Mouse (Mus musculus) Patski (cell line): Measurements from ENCODE around the gene Tmem81. TPM values are rescaled to one million over a fixed set of nuclear protein-coding genes. Genes with fewer than 3 reads are reported as not detected.

Source experiments
- ATAC-seq: fragments of 100-300 bp; one replicate; pipeline ENCODE4 v1.8.0; 2021
- CTCF ChIA-PET: fragments of 350-600 bp; sonication (Branson Sonifier 250); formaldehyde crosslinking; loops from one replicate; lab custom pipeline; 2022; ENCODE audit warnings: inconsistent platforms; lab: Charles Lee
- POLR2A ChIA-PET: fragments of 350-600 bp; sonication (Branson Sonifier 250); formaldehyde crosslinking; loops from one replicate; lab custom pipeline; 2022; ENCODE audit warnings: antibody characterized with exemption, inconsistent platforms; lab: Charles Lee
- DNase-seq: peaks from one replicate; pipeline ENCODE4 v3.0.0-alpha.2; 2011; ENCODE audit warnings: low read depth, low spot score
- H3K27me3 ChIP-seq: fragments of 371-371 bp; one replicate; pipeline ENCODE4 v1.5.1; 2021
- CTCF ChIP-seq: fragments of 100-300 bp; IDR thresholded peaks from one replicate; pipeline ENCODE4 v1.5.1; 2021
- in situ Hi-C: fragments of 300-500 bp; cut with MboI; formaldehyde crosslinking; loops from 3 replicates; pipeline ENCODE4 v1.11.1; 2018; ENCODE audit warnings: low pct_unique_long_range_greater_than_20kb, mixed read lengths
- polyA plus RNA-seq: library from polyadenylated mRNA; unstranded; gene quantifications from one replicate; pipeline ENCODE4 v1.2.3, GENCODE M21; 2021

The Tmem81 gene
- polyA plus RNA-seq, 1 experiment from 2014 or later: 7.7 TPM

DNA sequence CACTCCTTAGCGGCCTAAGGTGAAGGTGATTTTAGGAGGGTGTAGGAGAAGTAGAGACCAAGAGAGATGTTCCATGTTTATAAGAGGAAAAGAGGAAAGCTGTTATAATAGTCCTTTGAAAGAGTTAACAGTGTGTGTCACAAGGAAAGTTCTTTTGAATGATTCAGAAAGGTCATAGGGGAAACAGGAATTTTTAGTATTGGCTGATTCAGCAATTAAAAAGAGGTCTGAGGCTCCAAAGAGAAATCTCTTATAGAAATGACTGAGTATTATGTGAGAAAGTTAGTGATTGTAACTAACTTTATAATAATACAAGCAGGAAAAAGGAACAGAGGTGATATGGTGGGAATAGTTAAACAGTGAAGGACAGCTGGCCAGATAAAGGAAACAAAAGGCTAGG lies 26.6 kb upstream of the Tmem81 start:
- CTCF ChIA-PET: no interaction called here
- TF ChIP-seq CTCF: no peak
- in situ Hi-C loops: no loop called here
- DNase-seq: no peak
- POLR2A ChIA-PET: no interaction called here
- ATAC-seq: no peak
- H3K27me3 ChIP-seq: no peaks in the 10 kb centered on the region

GRCm38 (mm10) chr1:132481619-132482018 lies 24.4 kb upstream of the Tmem81 start:
- no peak for ATAC-seq
- in situ Hi-C loops: loop anchor here (10.0 kb wide), 1 partner anchor 117 kb away; no protein-coding TSS in a partner anchor
- H3K27me3 ChIP-seq: no peaks in the 10 kb centered on the region
- ChIA-PET POLR2A (no interaction called here), CTCF (interaction anchor here (1.5 kb wide), 1 partner anchor 24 kb away, joined by 3 read pairs; the partner anchor contains the start of gene Tmem81)
- TF ChIP-seq CTCF: no peak
- DNase-seq: no peak

DNA sequence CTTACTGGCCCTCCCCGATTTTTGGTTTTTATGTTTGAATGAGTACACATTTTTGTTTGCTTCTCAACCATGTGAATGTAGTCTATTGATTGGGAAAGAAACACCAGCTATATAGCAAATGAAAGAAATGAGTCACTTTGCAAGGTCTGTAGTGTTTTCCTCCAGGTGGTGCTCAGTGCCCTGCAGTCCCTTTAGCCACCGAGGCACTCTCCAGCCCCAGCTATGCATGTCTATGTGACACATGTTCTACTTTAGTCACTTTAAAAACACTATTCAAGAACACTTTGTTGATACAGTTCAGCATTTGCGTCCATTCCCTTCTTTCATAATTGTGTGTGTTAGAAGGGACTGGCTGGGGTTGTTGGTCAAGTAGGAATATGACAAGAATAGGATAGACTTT lies 22.8 kb upstream of the Tmem81 start:
- no peak for TF ChIP-seq CTCF
- ChIA-PET CTCF (no interaction called here), POLR2A (no interaction called here)
- no peak for ATAC-seq
- in situ Hi-C loops: loop anchor here (10.0 kb wide), 1 partner anchor 118 kb away; no protein-coding TSS in a partner anchor
- DNase-seq: no peak
- H3K27me3 ChIP-seq: no peaks in the 10 kb centered on the region

DNA sequence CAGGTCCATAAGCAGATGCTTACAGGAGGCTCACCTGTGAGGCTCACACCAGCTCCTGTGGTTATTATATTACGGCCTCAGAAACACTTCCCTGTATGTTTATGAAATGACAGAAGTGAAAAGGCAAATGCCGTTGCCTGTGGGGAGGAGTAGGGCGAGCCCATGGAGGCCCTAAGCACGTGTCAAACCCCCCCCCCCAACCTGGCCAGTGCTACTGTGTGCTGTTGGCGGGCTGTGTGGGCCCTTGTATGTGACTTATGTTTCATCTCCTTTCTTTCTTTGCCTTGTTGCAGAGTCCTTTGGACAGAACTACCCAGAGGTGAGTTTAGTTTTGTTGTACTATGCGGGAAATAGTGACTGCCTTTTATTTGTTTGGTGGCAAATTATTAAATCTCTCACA lies 22.3 kb upstream of the Tmem81 start:
- no peak for DNase-seq
- H3K27me3 ChIP-seq: no peaks in the 10 kb centered on the region
- CTCF ChIA-PET: no interaction called here
- ATAC-seq: no peak
- POLR2A ChIA-PET: interaction anchor here (0.7 kb wide), 1 partner anchor 92 kb away, joined by 3 read pairs; no protein-coding TSS in a partner anchor
- TF ChIP-seq CTCF: no peak
- in situ Hi-C loops: loop anchor here (10.0 kb wide), 1 partner anchor 119 kb away; no protein-coding TSS in a partner anchor

DNA sequence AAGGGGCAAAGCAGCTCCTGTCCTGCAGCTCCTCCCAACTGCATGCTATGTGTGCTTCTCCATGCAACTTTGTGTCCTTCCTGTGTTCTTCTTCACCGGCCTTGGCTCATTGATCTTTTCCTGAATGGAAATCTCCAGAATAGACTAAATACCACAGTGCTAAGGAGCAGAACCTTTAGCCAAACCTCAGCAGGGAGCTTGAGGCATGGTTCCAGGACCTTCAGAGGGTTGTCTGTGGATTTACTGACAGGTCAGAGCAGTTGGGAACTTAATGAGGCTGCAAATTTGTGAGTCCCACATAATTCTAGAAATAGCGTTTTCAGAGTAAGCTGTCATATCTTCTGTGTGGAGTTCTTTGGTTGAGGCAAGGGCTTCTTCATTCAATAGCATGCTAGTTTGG lies 5.5 kb upstream of the Tmem81 start:
- ChIA-PET POLR2A (no interaction called here), CTCF (interaction anchor here (0.6 to 1.8 kb wide), 3 partner anchors 8 to 30 kb away, joined by 3 to 6 read pairs (median 3); no protein-coding TSS in a partner anchor)
- in situ Hi-C loops: no loop called here
- no peak for ATAC-seq
- H3K27me3 ChIP-seq: no peaks in the 10 kb centered on the region
- TF ChIP-seq CTCF: no peak
- DNase-seq: no peak

DNA sequence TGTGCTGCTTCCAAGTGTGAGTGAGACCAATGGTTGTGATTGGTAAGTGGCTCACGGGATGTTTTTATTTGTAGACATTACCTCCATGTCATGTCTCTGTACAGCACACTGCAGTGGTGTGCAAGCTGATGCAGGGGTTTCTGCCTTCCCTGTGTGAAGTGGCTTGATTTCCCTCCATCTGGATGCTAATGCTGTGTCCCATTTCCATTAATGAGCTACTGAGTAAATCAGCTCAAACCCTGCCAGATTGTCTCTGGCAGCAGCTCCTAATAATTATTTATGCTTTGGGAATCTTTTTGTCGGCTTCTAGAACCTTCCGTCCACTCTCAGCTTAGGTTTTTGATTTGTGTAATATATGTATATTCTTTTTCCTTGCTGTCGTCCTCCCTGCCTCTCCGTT lies 875 bp upstream of the Tmem81 start:
- H3K27me3 ChIP-seq: no peaks in the 10 kb centered on the region
- ATAC-seq: no peak
- ChIA-PET POLR2A (no interaction called here), CTCF (interaction anchor here (1.4 kb wide), 1 partner anchor 24 kb away, joined by 3 read pairs; no protein-coding TSS in a partner anchor)
- DNase-seq: no peak
- in situ Hi-C loops: no loop called here
- TF ChIP-seq CTCF: no peak

- CTCF ChIA-PET: interaction anchor here (1.1 to 2.3 kb wide), 4 partner anchors 9 to 88 kb away, joined by 3 to 6 read pairs (median 3); no protein-coding TSS in a partner anchor
- POLR2A ChIA-PET: interaction anchor here (1.2 kb wide), 1 partner anchor 11 kb away, joined by 3 read pairs; no protein-coding TSS in a partner anchor
- no peak for ATAC-seq
- in situ Hi-C loops: no loop called here
- no peak for DNase-seq
- no peaks in the 10 kb centered on the region for H3K27me3 ChIP-seq
- no peak for TF ChIP-seq CTCF
Measured at GRCm38 (mm10) chr1:132506656-132507055, 626 bp downstream of the Tmem81 start.

GRCm38 (mm10) chr1:132509771-132510170 lies 3.7 kb downstream of the Tmem81 start:
- CTCF ChIA-PET: interaction anchor here (1.2 kb wide), 1 partner anchor 13 kb away, joined by 5 read pairs; no protein-coding TSS in a partner anchor
- DNase-seq: no peak
- in situ Hi-C loops: no loop called here

DNA sequence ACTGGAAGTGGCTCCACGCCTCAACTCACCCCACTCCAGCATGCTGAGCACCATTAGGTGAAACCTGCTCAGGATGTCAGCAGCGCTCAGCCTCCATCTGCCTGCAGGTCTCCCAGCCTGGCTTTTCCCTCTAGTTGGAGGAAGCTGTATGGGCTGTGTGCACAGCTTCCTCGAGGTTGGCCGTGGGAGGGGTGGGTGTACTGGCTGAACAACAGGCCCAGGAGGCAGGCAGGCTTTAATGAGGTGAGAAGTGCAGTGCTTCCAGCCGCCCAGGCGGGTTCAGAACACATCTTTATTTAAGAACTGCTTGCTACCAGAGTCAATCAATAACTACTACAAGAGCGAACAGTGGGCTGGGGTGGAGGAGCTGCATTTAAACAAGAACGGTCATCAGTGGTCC lies 5.5 kb downstream of the Tmem81 start:
- in situ Hi-C loops: no loop called here
- ATAC-seq (no peak), DNase-seq (no peak)
- CTCF ChIA-PET: interaction anchor here (0.6 to 1.9 kb wide), 2 partner anchors 13 to 14 kb away, joined by 3 to 6 read pairs; no protein-coding TSS in a partner anchor
- TF ChIP-seq CTCF: no peak
- H3K27me3 ChIP-seq: no peaks in the 10 kb centered on the region
- POLR2A ChIA-PET: no interaction called here

More at GRCm38 (mm10) chr1:132509771-132510170, 3.7 kb downstream of the Tmem81 start:
- no peak for ATAC-seq
- POLR2A ChIA-PET: no interaction called here
- no peak for TF ChIP-seq CTCF
- no peaks in the 10 kb centered on the region for H3K27me3 ChIP-seq

GRCm38 (mm10) chr1:132512106-132512505 lies 6.1 kb downstream of the Tmem81 start:
- no peaks in the 10 kb centered on the region for H3K27me3 ChIP-seq
- ChIA-PET CTCF (interaction anchor here (0.6 to 1.9 kb wide), 2 partner anchors 12 to 14 kb away, joined by 3 to 6 read pairs; no protein-coding TSS in a partner anchor), POLR2A (interaction anchor here (0.7 kb wide), 1 partner anchor 431 kb away, joined by 5 read pairs; no protein-coding TSS in a partner anchor)
- DNase-seq (no peak), ATAC-seq (no peak)
- in situ Hi-C loops: no loop called here
- TF ChIP-seq CTCF: no peak

DNA sequence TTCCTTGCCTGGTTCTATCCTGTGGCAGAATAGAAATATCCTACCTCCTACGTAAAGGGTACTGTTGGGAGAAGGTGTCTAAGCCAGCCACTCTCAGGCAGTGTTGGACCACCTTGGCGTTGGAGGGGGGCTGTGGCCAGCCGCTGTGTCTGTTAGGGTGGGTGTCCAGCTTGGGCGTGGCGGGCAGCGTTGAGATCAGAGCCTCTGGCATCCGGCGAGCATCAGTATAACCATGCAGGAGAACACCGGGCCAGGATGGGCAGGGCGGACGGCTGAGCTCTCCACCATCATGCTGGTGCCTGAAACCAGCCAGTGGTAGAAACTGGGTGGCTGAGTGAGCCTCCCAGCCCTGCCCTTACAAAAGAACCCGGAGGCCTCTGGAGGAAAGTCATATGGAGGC lies 9.3 kb downstream of the Tmem81 start:
- CTCF ChIA-PET: no interaction called here
- H3K27me3 ChIP-seq: peaks cover 8% of the 10 kb centered on the region
- ATAC-seq: no peak
- in situ Hi-C loops: no loop called here
- TF ChIP-seq CTCF: no peak
- POLR2A ChIA-PET: no interaction called here
- no peak for DNase-seq
